In genomic region chr4:120402105-120402504, GRCm38 (mm10) we compare ENCODE assay signal across 6 mouse cellular contexts. TPM values are rescaled to one million over a fixed set of nuclear protein-coding genes. Genes with fewer than 3 reads are reported as not detected.
DNase-seq lines count a peak whose midpoint lies in the region; ATAC-seq and TF ChIP-seq lines count a peak whose summit lies in the region.
"Not testable (repeated sequence)": the region's sequence is repeated elsewhere in the genome, so short reads cannot be mapped to it uniquely, and the experiment has no call there.
"Had no signal": no experiment of that assay in that cellular context is flagged by ENCODE, and none has a peak within 500 bp of the region (broad histone marks: within the 10 kb centered on the region; RNA-seq: fewer than 3 reads in every experiment).

No protein-coding gene starts in this region.

- H3K27me3 ChIP-seq in MEL (ENCODE audit: control insufficient read depth in 1 of 2, insufficient read depth in 2 of 2, low read length in 2 of 2); liver, embryonic 13.5 days; liver, embryonic 14.5 days (ENCODE audit: control insufficient read depth, insufficient read depth, low read length); liver, postnatal 0 days (ENCODE audit: insufficient read depth, low read length): not testable (repeated sequence)

- peaks cover 3 to 11% of the 10 kb centered on the region in 2 experiments; a peak in 3 of 4 replicates for H3K4me1 ChIP-seq in MEL (ENCODE audit: control insufficient read depth in 1 of 2, insufficient read depth in 2 of 2, low read length in 2 of 2)
- H3K4me1 ChIP-seq in liver, embryonic 13.5 days (replicated peaks), result peaks cover 55% of the 10 kb centered on the region
- peaks cover 20 to 30% of the 10 kb centered on the region in 2 experiments for H3K4me1 ChIP-seq in liver, embryonic 14.5 days (replicated peaks; ENCODE audit: control insufficient read depth in 2 of 2, insufficient read depth in 2 of 2, low read length in 1 of 2)
- peaks cover 12% of the 10 kb centered on the region for H3K4me1 ChIP-seq in liver, postnatal 0 days (ENCODE audit: insufficient read depth)

- TF ChIP-seq EP300 in MEL (IDR thresholded peaks at IDR 0.05; ENCODE audit: low read depth in 1 of 2, low read length in 2 of 2), result peak; percentile 71 to 76
- peak; percentile 78 for TF ChIP-seq EP300 in liver, embryonic 14.5 days (IDR thresholded peaks at IDR 0.05; ENCODE audit: low read depth)
- peak; percentile 52; the same call in 1 of the 2 replicates for TF ChIP-seq EP300 in liver, postnatal 0 days (IDR thresholded peaks at IDR 0.05; ENCODE audit: low read depth)

- H3K36me3 ChIP-seq in MEL (ENCODE audit: control insufficient read depth in 1 of 2, insufficient read depth in 2 of 2, low read length in 2 of 2); liver, embryonic 13.5 days; liver, embryonic 14.5 days (replicated peaks; ENCODE audit: control insufficient read depth, insufficient read depth, low read depth); liver, postnatal 0 days (replicated peaks; ENCODE audit: insufficient read depth, low read length): not testable (repeated sequence)

- H3K4me3 ChIP-seq in MEL (ENCODE audit: control insufficient read depth in 1 of 2, insufficient read depth in 1 of 2, low read depth in 2 of 2, low read length in 2 of 2); liver, embryonic 13.5 days (replicated peaks); liver, embryonic 14.5 days (ENCODE audit: insufficient read depth in 1 of 2, low read depth in 2 of 2, low read length in 2 of 2); liver, postnatal 0 days (ENCODE audit: low read depth, low read length): not testable (repeated sequence)

- not testable (repeated sequence) for TF ChIP-seq CTCF in MEL (IDR thresholded peaks at IDR 0.05 in 2 of 3, conservative IDR thresholded peaks at IDR 0.05 in 1 of 3; ENCODE audit: control insufficient read depth in 1 of 3, insufficient read depth in 1 of 3, low read depth in 2 of 3, low read length in 3 of 3, poor library complexity in 1 of 3, severe bottlenecking in 1 of 3); liver, embryonic 14.5 days (IDR thresholded peaks at IDR 0.05; ENCODE audit: low read depth); liver, postnatal 0 days (IDR thresholded peaks at IDR 0.05; ENCODE audit: low read depth)

- TF ChIP-seq POLR2A in MEL (IDR thresholded peaks at IDR 0.05; ENCODE audit: control insufficient read depth in 1 of 2, insufficient read depth in 1 of 2, low read depth in 1 of 2, low read length in 2 of 2, poor library complexity in 1 of 2), result not testable (repeated sequence)

- H3K9ac ChIP-seq in MEL (ENCODE audit: control insufficient read depth, low read depth, low read length, poor library complexity, severe bottlenecking); liver, embryonic 13.5 days; liver, embryonic 14.5 days (replicated peaks); liver, postnatal 0 days (replicated peaks): not testable (repeated sequence)

- not testable (repeated sequence) for H3K27ac ChIP-seq in MEL (ENCODE audit: control insufficient read depth, low read depth, low read length); liver, embryonic 13.5 days; liver, embryonic 14.5 days; liver, postnatal 0 days (ENCODE audit: low read depth)

- not testable (repeated sequence) for H3K9me3 ChIP-seq in MEL (replicated peaks; ENCODE audit: insufficient read depth, low read length); liver, embryonic 13.5 days (replicated peaks); liver, embryonic 14.5 days (ENCODE audit: control insufficient read depth, low read length); liver, postnatal 0 days (ENCODE audit: low read length)

- H3K79me2 ChIP-seq in MEL (ENCODE audit: control insufficient read depth, insufficient read depth, low read length, poor library complexity), result peaks cover 10% of the 10 kb centered on the region

- H3K4me2 ChIP-seq in liver, embryonic 13.5 days, result 0 out of 2 replicates have a peak overlapping the region, but pooled peaks have one; percentile 8
- peak overlapping the region; percentile 13; the same call in 1 of the 2 replicates for H3K4me2 ChIP-seq in liver, embryonic 14.5 days (ENCODE audit: low read depth)
- not testable (repeated sequence) for H3K4me2 ChIP-seq in liver, postnatal 0 days (ENCODE audit: low read depth, low read length)

- 0 out of 2 replicates have a peak, but pooled peaks have one; percentile 22 for ATAC-seq in liver, embryonic 13.5 days (ENCODE audit: low read depth)
- ATAC-seq in liver, embryonic 14.5 days (ENCODE audit: insufficient read depth), result peak; percentile 32; the same call in 1 of the 2 replicates
- not testable (repeated sequence) for ATAC-seq in liver, postnatal 0 days

- not testable (repeated sequence) for TF ChIP-seq RAD21 in MEL (IDR thresholded peaks at IDR 0.05; ENCODE audit: low read depth, low read length)

- DNase-seq in MEL (ENCODE audit: low read depth, low spot score), result peak; percentile 28
- peak; percentile 31 for DNase-seq in c-Kit-positive CD71-positive TER-119-positive erythroid progenitor cells, embryonic 14.5 days (ENCODE audit: low spot score)
- DNase-seq in liver, embryonic 13.5 days; liver, embryonic 14.5 days (ENCODE audit: low read depth in 3 of 3, low spot score in 3 of 3); liver, postnatal 0 days: not testable (repeated sequence)

TF ChIP-seq in MEL, 35 proteins besides CTCF, POLR2A, EP300 and RAD21:
- TF ChIP-seq GATA1 (IDR thresholded peaks at IDR 0.05; ENCODE audit: low read depth, low read length), result peak; percentile 79
- 0 out of 2 replicates have a peak, but pooled peaks have one; percentile 12 for TF ChIP-seq SIN3A (IDR thresholded peaks at IDR 0.05; ENCODE audit: low read length)
- TF ChIP-seq ZNF384 (IDR thresholded peaks at IDR 0.05; ENCODE audit: low read depth, low read length), result peak; percentile 11; the same call in 1 of the 2 replicates
- peak; percentile 82 for TF ChIP-seq TCF12 (IDR thresholded peaks at IDR 0.05; ENCODE audit: low read depth, low read length)
- peak; percentile 64 for TF ChIP-seq ETS1 (IDR thresholded peaks at IDR 0.05; ENCODE audit: low read depth, low read length)

RNA-seq across cellular contexts. Expression of gene Scmh1, which starts 3.0 kb away (rescaled TPM):
- 6.0 and 7.5 TPM in 2 replicates for total RNA-seq in MEL (2012; rRNA removed)
- polyA plus RNA-seq in MEL (2012; ENCODE audit: insufficient read depth in 1 of 2, insufficient read length in 2 of 2, low read depth in 1 of 2, low replicate concordance in 2 of 2, missing spikeins in 1 of 2), result 10 to 100 TPM in 1 of 2 experiments, not detected in 1; 66.8 TPM
- polyA plus RNA-seq in liver, embryonic 13.5 days (2015; fragmentation: Nextera tagmentation; extraction: Ambion mirVana), result 12.8 and 13.3 TPM in 2 replicates
- 11.0 and 12.5 TPM in 2 replicates for polyA plus RNA-seq in liver, embryonic 14.5 days (2012; rRNA removed)
- polyA plus RNA-seq in liver, embryonic 14.5 days (2014; fragmentation: Nextera tagmentation; extraction: Ambion mirVana), result 12.3 and 14.2 TPM in 2 replicates
- 9.0 and 10.7 TPM in 2 replicates for polyA plus RNA-seq in liver, postnatal 0 days (2015; fragmentation: Nextera tagmentation; extraction: Ambion mirVana)
- polyA plus RNA-seq: G1E had no signal
